Mouse (Mus musculus): ENCODE measurements around the gene Rnls.

GRCm38 (mm10) chr19:33222595-33223223 is 169.4 kb downstream of the Rnls start:
- TF ChIP-seq POLR2A (IDR thresholded peaks at IDR 0.05; ENCODE audit: control insufficient read depth, extremely low read depth, insufficient read depth, low read length, poor library complexity) (0 out of 2 replicates have a peak, but pooled peaks have one; percentile 29), CTCF (IDR thresholded peaks at IDR 0.05; ENCODE audit: borderline replicate concordance, control insufficient read depth, extremely low read depth, insufficient read depth, low read length, poor library complexity) (no peak)
